Mouse (Mus musculus): ENCODE data around the gene Slc17a9.

DNA sequence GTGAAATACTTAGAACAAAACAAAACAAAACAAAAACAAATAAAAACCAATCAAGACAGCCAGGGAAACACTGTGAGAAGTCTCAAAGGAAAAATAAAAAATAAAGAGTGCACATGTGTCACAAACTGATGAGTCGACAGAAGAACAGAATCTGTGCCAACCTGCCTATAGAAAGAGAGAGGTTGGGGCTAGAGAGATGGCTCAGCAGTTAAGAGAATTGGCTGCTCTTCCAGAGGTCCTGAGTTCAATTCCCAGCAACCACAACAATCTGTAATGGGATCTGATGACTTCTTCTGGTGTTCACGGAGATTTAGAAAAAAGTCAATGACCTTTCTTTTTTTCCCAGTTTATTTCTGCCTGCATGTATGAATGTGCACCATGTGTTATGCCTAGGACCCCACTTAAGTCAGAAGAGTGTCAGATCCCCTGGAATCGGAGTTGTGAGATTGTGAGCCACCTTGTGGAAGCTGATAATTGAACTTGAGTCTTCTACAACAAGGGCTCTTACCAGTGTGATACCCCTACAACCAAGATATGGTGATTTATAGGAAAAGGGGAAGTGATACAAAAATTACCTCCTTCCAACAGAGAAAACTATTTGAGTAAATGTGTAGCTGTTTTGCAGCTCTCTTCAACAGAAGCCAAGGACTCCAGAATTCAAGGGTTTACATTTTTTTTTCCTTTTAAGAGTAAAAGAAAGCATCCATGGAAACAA is 21.3 kb upstream of the Slc17a9 start:
- TF ChIP-seq USF1 (IDR thresholded peaks at IDR 0.05; ENCODE audit: low read depth) (no peak), CTCF (IDR thresholded peaks at IDR 0.05; ENCODE audit: control insufficient read depth, insufficient read depth, insufficient read length) (no peak)

Measured in C2C12 (cell line).